Mouse (Mus musculus) hindbrain, postnatal 0 days (tissue): ENCODE measurements around the gene Crtc2. TPM values are rescaled to one million over a fixed set of nuclear protein-coding genes. Genes with fewer than 3 reads are reported as not detected.

ENCODE experiments used
- ATAC-seq: fragments of 200-750 bp; cut with Nextera tagmentation; 2 replicates; pipeline ENCODE4 v1.8.0; 2017; ENCODE audit warnings: mild to moderate bottlenecking, moderate TSS enrichment, moderate library complexity
- DNase-seq: peaks from one replicate; pipeline ENCODE4 v3.0.0-alpha.2; 2015; ENCODE audit warnings: low spot score
- H3K27ac ChIP-seq: fragments of 300-500 bp; sonication (generic); 2 replicates; pipeline ENCODE4 v1.5.1; 2014; ENCODE audit warnings: mild to moderate bottlenecking
- H3K27me3 ChIP-seq: fragments of 300-500 bp; sonication (generic); 2 replicates; pipeline ENCODE4 v1.6.1; 2014; ENCODE audit warnings: low read length, mixed read lengths; ENCODE audit not compliant: insufficient read depth
- H3K36me3 ChIP-seq: fragments of 300-500 bp; sonication (generic); 2 replicates; pipeline ENCODE4 v1.6.1; 2014; ENCODE audit warnings: low read length, mixed read lengths; ENCODE audit not compliant: insufficient read depth
- H3K4me1 ChIP-seq: fragments of 300-500 bp; sonication (generic); 2 replicates; pipeline ENCODE4 v1.6.1; 2014; ENCODE audit warnings: antibody characterized with exemption, low read length, mixed read lengths; ENCODE audit not compliant: insufficient read depth
- H3K4me2 ChIP-seq: fragments of 300-500 bp; sonication (generic); 2 replicates; pipeline ENCODE4 v1.6.1; 2014; ENCODE audit warnings: low read depth, mild to moderate bottlenecking, low read length, moderate library complexity, mixed read lengths
- H3K4me3 ChIP-seq: fragments of 300-500 bp; sonication (generic); 2 replicates; pipeline ENCODE4 v1.5.1; 2014; ENCODE audit warnings: low read length
- H3K9ac ChIP-seq: fragments of 300-500 bp; sonication (generic); replicated peaks from 2 replicates; pipeline ENCODE4 v1.6.1; 2014; ENCODE audit warnings: mild to moderate bottlenecking, low read length, moderate library complexity, mixed read lengths
- H3K9me3 ChIP-seq: fragments of 300-500 bp; sonication (generic); 2 replicates; pipeline ENCODE4 v1.6.1; 2016; ENCODE audit warnings: low read length, mixed read lengths
- CTCF ChIP-seq: IDR thresholded peaks from 2 replicates; pipeline ENCODE4 v1.5.1; 2016; ENCODE audit warnings: antibody characterized with exemption, control low read depth, low read depth
- WGBS: fragments of 180-500 bp; shearing (Covaris S2); extraction: QIAGEN DNeasy Blood & Tissue Kit; methylation state at CpG from one replicate; pipeline ENCODE4 v1.1.7; 2014; 5-methylcytosine and 5-hydroxymethylcytosine counted together
- polyA plus RNA-seq: library from polyadenylated mRNA; unstranded; fragments of >200 nt; fragmentation: Nextera tagmentation; extraction: Ambion mirVana; gene quantifications from 2 replicates; pipeline ENCODE4 v1.2.1, GENCODE M21; 2015
- total RNA-seq: library from RNA; depleted of rRNA; stranded (reverse); fragments of >200 nt; gene quantifications from 2 replicates; pipeline ENCODE4 v1.2.3, GENCODE M21; 2014

Gene Crtc2
- total and polyA plus RNA-seq, 2 experiments from 2014 or later = 15.4 to 27.0 TPM

DNA sequence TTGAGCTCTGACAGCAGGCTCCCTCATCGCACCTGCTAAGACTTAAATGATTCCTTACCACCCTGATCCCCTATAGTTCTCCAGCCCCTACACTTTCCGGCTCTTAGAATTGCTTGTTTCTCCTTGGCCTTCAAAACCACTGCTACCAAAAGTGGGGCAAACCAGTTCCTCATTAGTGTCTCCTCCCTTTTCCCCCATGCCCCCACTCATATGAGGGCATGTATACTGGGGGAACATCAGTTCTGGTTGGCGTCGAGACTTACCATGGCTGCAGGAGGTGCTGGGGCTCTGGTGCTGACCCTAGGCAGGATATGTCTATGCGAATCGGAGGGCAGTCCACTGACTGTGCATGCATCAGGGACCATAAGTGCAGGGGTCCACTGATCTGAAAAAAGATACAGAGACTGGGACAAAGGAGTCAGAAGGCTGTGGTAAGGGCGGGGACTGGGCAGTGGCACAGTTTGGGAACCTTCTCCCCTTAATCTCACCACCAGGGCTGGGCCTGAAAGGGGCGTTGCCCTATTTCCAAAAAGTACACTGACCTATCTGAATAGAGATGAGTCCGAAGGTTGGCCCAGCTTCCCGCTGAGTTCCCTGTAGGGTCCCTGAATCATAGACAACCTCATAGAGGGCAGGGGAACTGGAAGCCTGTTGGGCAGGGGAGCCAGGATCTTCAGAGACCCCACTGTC is 12.1 kb upstream of the Crtc2 start:
- WGBS = 83% methylated on average over 10 of the region's 10 CpGs
- H3K9ac ChIP-seq = no peak overlapping the region
- no peak for DNase-seq
- no peak for ATAC-seq
- H3K36me3 ChIP-seq = no peaks in the 10 kb centered on the region
- no peak overlapping the region for H3K4me2 ChIP-seq
- H3K4me3 ChIP-seq = no peak overlapping the region
- H3K9me3 ChIP-seq = no peaks in the 10 kb centered on the region
- H3K4me1 ChIP-seq = peaks cover 6% of the 10 kb centered on the region; the same call in 1 of the 2 replicates
- H3K27ac ChIP-seq = no peak overlapping the region
- TF ChIP-seq CTCF = no peak
- no peaks in the 10 kb centered on the region for H3K27me3 ChIP-seq

DNA sequence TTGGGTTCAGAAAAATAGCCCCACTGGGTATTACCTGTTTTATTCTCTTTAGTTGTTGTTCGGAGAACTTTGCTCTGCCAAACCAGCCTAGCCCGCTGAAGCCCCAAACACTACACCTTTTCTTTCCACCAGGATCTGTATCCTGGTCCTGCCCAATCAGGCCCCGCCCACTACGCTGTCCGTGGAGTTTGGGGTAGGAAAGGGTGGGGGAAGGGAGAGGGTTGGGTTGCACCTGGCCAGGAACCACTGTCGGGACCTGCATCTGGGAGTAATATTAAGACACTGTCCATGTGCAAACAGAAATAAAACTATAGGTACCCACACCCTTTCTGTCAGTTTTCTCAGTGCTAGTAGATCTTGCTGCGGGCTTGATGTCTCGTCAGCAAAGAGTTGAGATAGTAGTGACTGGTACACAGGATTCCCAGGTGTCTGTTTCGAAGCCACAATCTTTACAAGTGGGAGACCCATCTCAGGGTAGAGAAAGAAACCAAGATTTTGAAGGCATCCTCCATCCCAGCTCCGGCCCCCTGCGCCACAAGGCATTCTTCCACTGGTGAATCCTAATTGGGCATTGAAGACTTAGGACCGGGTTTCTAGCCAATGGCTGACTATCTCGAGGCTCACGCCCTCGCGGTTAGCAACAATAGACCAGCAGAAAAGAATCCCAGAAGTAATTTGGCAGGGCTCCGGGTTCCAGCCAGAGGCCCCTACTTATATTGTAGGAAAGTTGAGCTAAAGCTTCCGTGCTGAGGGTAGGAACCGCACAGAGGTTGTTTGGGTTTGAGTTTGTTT is 10.8 kb upstream of the Crtc2 start, which contains the start of gene Creb3l4:
TSS of gene Creb3l4 (minus strand) at position 529 of the 792 bp plus-strand sequence.
- ATAC-seq (peak; percentile 61), DNase-seq (peak; percentile 78)
- TF ChIP-seq CTCF = no peak
- Histone ChIP-seq H3K4me2 (peak within 1 kb of the TSS; percentile 57), H3K9ac (peak within 1 kb of the TSS; percentile 33; the same call in 1 of the 2 replicates), H3K36me3 (no peaks in the 10 kb centered on the region), H3K4me1 (peaks cover 6% of the 10 kb centered on the region; the same call in 1 of the 2 replicates), H3K27me3 (no peaks in the 10 kb centered on the region), H3K9me3 (no peaks in the 10 kb centered on the region), H3K4me3 (peak within 1 kb of the TSS; percentile 29), H3K27ac (no peak within 1 kb of the TSS)
- 3% methylated on average over 19 of the region's 19 CpGs for WGBS

DNA sequence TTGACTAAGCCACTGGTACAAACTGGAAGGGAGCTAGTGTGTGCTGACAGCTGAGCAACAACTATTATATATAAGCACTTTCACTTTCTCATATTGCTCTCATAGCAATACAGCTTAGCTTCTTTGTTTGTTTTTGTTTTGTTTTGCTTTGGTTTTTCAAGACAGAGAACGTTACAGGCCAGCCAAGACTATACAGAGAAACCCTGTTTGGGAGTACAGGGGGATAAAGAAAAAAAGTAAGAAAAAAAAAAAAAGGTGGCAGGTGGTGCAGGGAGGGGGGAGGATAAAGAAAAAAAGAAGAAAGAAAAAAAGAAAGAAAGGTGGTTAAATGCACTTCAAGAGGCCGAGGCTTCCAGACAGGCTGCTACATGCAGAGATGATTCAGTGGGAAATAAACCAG is 8.6 kb upstream of the Crtc2 start:
- no peak for ATAC-seq
- no peak for TF ChIP-seq CTCF
- H3K4me3 ChIP-seq = no peak overlapping the region

DNA sequence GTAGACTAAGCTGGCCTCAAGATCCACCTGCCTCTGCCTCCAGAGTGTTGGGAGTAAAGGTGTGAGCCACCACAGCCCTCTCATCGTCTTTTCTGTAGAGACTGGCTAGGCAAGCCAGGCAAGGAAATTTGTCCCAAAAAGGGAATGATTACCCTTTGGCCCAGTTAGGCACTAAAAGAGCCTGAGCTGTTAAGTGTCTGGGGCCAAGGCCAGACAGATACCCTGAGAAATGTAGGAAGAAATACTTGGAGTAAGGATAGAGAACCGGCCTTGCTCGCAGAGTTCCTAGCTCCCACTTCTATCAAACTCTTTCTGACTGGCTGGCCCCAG is 6.4 kb upstream of the Crtc2 start:
- H3K36me3 ChIP-seq = no peaks in the 10 kb centered on the region
- H3K27ac ChIP-seq = peak overlapping the region; percentile 87
- 0% methylated on average over 3 of the region's 3 CpGs for WGBS
- TF ChIP-seq CTCF = peak; percentile 6; the same call in 1 of the 2 replicates
- ATAC-seq (no peak; the same call in 1 of the 2 replicates), DNase-seq (no peak)
- H3K9ac ChIP-seq = peak overlapping the region; percentile 74
- peaks cover 11% of the 10 kb centered on the region for H3K4me1 ChIP-seq
- H3K4me2 ChIP-seq = peak overlapping the region; percentile 91
- H3K9me3 ChIP-seq = no peaks in the 10 kb centered on the region
- H3K27me3 ChIP-seq = no peaks in the 10 kb centered on the region
- H3K4me3 ChIP-seq = peak overlapping the region; percentile 66

More for the DNA sequence above, 8.6 kb upstream of the Crtc2 start:
- no peak for DNase-seq
- Histone ChIP-seq H3K4me1 (peaks cover 11% of the 10 kb centered on the region), H3K27me3 (no peaks in the 10 kb centered on the region), H3K9ac (no peak overlapping the region), H3K27ac (no peak overlapping the region), H3K9me3 (no peaks in the 10 kb centered on the region), H3K36me3 (no peaks in the 10 kb centered on the region), H3K4me2 (no peak overlapping the region)
- 61% methylated on average over 2 of the region's 2 CpGs for WGBS

DNA sequence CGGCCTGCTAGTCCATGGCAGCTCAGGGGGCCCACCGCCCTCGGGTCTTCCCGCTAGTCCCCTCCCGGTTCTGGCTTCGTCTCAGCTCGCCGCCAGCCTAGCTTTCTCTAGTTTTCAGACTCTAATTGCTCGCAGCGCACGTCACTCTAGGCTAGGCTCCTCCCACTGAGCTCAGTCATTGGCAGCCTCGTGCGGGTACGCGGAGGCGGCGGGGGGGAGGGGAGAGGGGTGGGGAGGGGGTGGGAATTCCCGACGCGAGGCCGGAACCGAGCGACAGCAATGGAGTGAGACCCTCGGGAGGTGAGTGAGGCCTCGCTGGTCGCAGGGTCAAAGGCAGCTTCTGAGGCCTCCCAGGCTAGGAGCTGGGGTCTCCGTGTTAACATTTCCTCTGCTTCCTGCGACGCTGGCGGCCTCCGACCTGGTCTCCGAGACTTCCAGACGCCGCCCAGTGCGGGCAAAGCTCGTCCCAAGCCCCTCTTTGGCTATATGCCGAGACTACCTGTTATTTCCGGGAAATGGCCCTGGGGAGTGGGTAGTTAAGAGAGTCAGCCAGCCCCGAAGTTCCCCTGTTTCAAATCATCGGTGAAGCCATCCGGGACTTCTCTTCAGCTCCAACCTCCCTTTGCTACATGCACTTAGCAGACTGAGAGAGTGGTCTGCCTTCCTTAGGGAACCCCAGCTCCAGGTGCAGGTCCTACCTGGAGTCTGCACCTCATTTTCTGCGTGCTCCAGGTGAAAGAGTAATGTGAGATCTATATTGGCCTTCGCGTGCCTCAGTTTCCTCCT is 5.8 kb upstream of the Crtc2 start, which contains the start of gene Slc39a1:
TSS of gene Slc39a1 (plus strand) at position 213 of the 786 bp plus-strand sequence.
- Histone ChIP-seq H3K4me2 (peak within 1 kb of the TSS; percentile 91), H3K27ac (peak within 1 kb of the TSS; percentile 87), H3K4me1 (peaks cover 6% of the 10 kb centered on the region), H3K27me3 (no peaks in the 10 kb centered on the region), H3K4me3 (peak within 1 kb of the TSS; percentile 66), H3K36me3 (no peaks in the 10 kb centered on the region), H3K9ac (peak within 1 kb of the TSS; percentile 74), H3K9me3 (no peaks in the 10 kb centered on the region)
- ATAC-seq = peak; percentile 97
- WGBS = 1% methylated on average over 35 of the region's 44 CpGs
- peak; percentile 98 for DNase-seq
- TF ChIP-seq CTCF = no peak

GRCm38 (mm10) chr3:90248746-90249100 is 5.2 kb upstream of the Crtc2 start:
- peak overlapping the region; percentile 87 for H3K27ac ChIP-seq
- DNase-seq (peak; percentile 4), ATAC-seq (no peak)
- no peaks in the 10 kb centered on the region for H3K9me3 ChIP-seq
- no peak for TF ChIP-seq CTCF
- H3K4me2 ChIP-seq = peak overlapping the region; percentile 91
- H3K4me1 ChIP-seq = peaks cover 5% of the 10 kb centered on the region
- no peaks in the 10 kb centered on the region for H3K27me3 ChIP-seq
- peak overlapping the region; percentile 74 for H3K9ac ChIP-seq
- 6% methylated on average over 10 of the region's 10 CpGs for WGBS
- no peaks in the 10 kb centered on the region for H3K36me3 ChIP-seq
- peak overlapping the region; percentile 66 for H3K4me3 ChIP-seq
